Mouse (Mus musculus) stomach, postnatal 0 days (tissue): Measurements from ENCODE around the gene Abcc4. TPM values are rescaled to one million over a fixed set of nuclear protein-coding genes. Genes with fewer than 3 reads are reported as not detected.

Experiments
- ATAC-seq: fragments of 200-750 bp; cut with Nextera tagmentation; 2 replicates; pipeline ENCODE4 v1.8.0; 2017; ENCODE audit not compliant: low FRiP score, low TSS enrichment
- DNase-seq: peaks from one replicate; pipeline ENCODE4 v3.0.0-alpha.2; 2016; ENCODE audit warnings: low spot score
- H3K27ac ChIP-seq: fragments of 300-500 bp; sonication (generic); replicated peaks from 2 replicates; pipeline ENCODE4 v1.5.1; 2014; ENCODE audit warnings: mild to moderate bottlenecking, control low read depth
- H3K27me3 ChIP-seq: fragments of 300-500 bp; sonication (generic); 2 replicates; pipeline ENCODE4 v1.6.1; 2014; ENCODE audit warnings: low read length; ENCODE audit not compliant: control insufficient read depth, insufficient read depth
- H3K36me3 ChIP-seq: fragments of 300-500 bp; sonication (generic); 2 replicates; pipeline ENCODE4 v1.6.1; 2014; ENCODE audit warnings: low read length, mixed read lengths; ENCODE audit not compliant: control insufficient read depth, insufficient read depth
- H3K4me1 ChIP-seq: fragments of 300-500 bp; sonication (generic); replicated peaks from 2 replicates; pipeline ENCODE4 v1.6.1; 2014; ENCODE audit warnings: antibody characterized with exemption; ENCODE audit not compliant: control insufficient read depth, insufficient read depth
- H3K4me2 ChIP-seq: fragments of 300-500 bp; sonication (generic); replicated peaks from 2 replicates; pipeline ENCODE4 v1.6.1; 2014; ENCODE audit warnings: low read depth, mild to moderate bottlenecking, control low read depth, moderate library complexity
- H3K4me3 ChIP-seq: fragments of 300-500 bp; sonication (generic); 2 replicates; pipeline ENCODE4 v1.5.1; 2014; ENCODE audit warnings: low read depth, low read length, control low read depth
- H3K9ac ChIP-seq: fragments of 300-500 bp; sonication (generic); 2 replicates; pipeline ENCODE4 v1.6.1; 2014; ENCODE audit warnings: mild to moderate bottlenecking, low read length, control low read depth, mixed read lengths
- H3K9me3 ChIP-seq: fragments of 300-500 bp; sonication (generic); 2 replicates; pipeline ENCODE4 v1.6.1; 2016; ENCODE audit warnings: low read length; ENCODE audit not compliant: control insufficient read depth
- CTCF ChIP-seq: IDR thresholded peaks from 2 replicates; pipeline ENCODE4 v1.5.1; 2016; ENCODE audit warnings: antibody characterized with exemption, low read depth, mild to moderate bottlenecking, moderate library complexity
- EP300 ChIP-seq: optimal IDR thresholded peaks from 2 replicates; pipeline ENCODE3; 2016; ENCODE audit warnings: antibody characterized with exemption
- WGBS: fragments of 180-500 bp; shearing (Covaris S2); extraction: QIAGEN DNeasy Blood & Tissue Kit; methylation state at CpG from one replicate; pipeline ENCODE4 v1.1.7; 2014; 5-methylcytosine and 5-hydroxymethylcytosine counted together
- polyA plus RNA-seq: library from polyadenylated mRNA; unstranded; fragments of >200 nt; fragmentation: Nextera tagmentation; extraction: Ambion mirVana; gene quantifications from 2 replicates; pipeline ENCODE4 v1.2.1, GENCODE M21; 2015

The Abcc4 gene
- polyA plus RNA-seq, 1 experiment from 2014 or later: 1.9 TPM

GRCm38 (mm10) chr14:118608317-118608716 is 97.7 kb downstream of the Abcc4 start:
- H3K4me1 ChIP-seq: no peaks in the 10 kb centered on the region
- WGBS: 87% methylated on average over 7 of the region's 7 CpGs
- no peaks in the 10 kb centered on the region for H3K27me3 ChIP-seq
- H3K36me3 ChIP-seq: no peaks in the 10 kb centered on the region
- ATAC-seq (no peak), DNase-seq (no peak)
- no peak overlapping the region for H3K4me2 ChIP-seq
- H3K9ac ChIP-seq: no peak overlapping the region
- H3K4me3 ChIP-seq: no peak overlapping the region
- H3K27ac ChIP-seq: no peak overlapping the region
- TF ChIP-seq EP300 (no peak), CTCF (no peak)
- H3K9me3 ChIP-seq: no peaks in the 10 kb centered on the region

DNA sequence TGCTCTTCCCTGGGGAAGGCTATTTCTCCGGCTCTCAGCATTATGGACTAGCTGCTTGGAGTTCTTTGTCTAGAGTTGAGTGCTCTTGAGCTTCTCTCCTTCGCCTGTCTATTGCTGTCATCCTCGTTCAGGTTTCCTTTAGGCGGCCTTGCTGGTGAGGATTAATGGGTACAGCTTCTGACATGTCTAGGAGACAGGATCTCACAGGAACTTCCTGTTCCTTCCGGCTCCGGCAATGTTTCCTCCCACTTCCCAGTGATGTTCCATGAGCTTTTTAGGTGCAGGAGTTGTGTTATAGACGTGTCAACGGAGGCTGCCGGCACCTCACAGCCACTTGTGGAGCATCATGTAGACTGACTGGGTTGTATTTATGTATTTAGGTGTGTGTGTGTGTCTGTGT is 99.5 kb downstream of the Abcc4 start:
- Histone ChIP-seq H3K9me3 (no peaks in the 10 kb centered on the region), H3K27me3 (no peaks in the 10 kb centered on the region), H3K4me1 (no peaks in the 10 kb centered on the region), H3K36me3 (no peaks in the 10 kb centered on the region), H3K27ac (no peak overlapping the region), H3K4me3 (no peak overlapping the region), H3K4me2 (no peak overlapping the region), H3K9ac (no peak overlapping the region)
- ATAC-seq (no peak), DNase-seq (no peak)
- no peak for TF ChIP-seq EP300
- no peak for TF ChIP-seq CTCF
- WGBS: 82% methylated on average over 9 of the region's 9 CpGs

DNA sequence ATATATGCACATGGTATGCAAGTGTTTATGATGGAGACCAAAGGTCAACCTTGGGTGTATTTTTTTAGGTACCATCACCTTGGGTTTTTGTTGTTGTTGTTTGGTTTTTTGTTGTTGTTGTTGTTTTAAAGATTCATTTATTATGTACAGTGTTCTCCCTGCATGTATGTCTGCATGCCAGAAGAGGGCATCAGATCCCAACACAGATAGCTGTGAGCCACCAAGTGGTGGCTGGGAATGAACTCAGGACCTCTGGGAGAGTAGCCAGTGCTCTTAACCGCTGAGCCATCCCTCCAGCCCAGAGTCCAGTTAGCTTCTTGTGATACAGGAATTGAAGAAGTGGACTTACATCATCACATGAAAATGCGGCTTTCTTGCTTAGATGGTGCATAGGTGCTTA is 101.1 kb downstream of the Abcc4 start:
- H3K4me3 ChIP-seq: no peak overlapping the region
- no peak overlapping the region for H3K9ac ChIP-seq
- H3K27ac ChIP-seq: no peak overlapping the region
- H3K4me1 ChIP-seq: no peaks in the 10 kb centered on the region
- ATAC-seq: no peak
- WGBS: 95% methylated on average over 2 of the region's 2 CpGs
- TF ChIP-seq CTCF: peak; percentile 44
- TF ChIP-seq EP300: no peak
- H3K4me2 ChIP-seq: no peak overlapping the region
- H3K36me3 ChIP-seq: no peaks in the 10 kb centered on the region
- no peaks in the 10 kb centered on the region for H3K9me3 ChIP-seq
- no peaks in the 10 kb centered on the region for H3K27me3 ChIP-seq
- no peak for DNase-seq

DNA sequence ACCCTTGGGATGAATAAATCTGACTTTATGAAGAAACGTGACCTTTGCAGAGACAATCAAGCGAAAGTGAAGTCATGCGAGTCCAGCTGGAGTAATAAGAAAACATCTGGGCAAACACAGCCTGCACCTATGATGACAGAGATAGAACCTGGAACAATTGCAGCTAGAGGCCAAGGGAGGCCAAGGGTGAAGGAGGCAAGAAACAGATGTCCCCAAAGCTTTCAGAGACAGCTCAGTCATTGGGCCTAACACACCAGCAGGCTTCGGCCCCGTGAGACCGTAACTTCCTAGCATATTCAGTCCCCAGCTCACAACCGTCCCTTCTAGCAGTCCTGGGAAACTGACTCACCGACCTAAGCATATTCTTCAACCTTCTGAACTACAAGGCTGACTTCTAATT is 104.0 kb downstream of the Abcc4 start:
- TF ChIP-seq EP300 (no peak), CTCF (no peak)
- no peak overlapping the region for H3K27ac ChIP-seq
- ATAC-seq (no peak), DNase-seq (no peak)
- H3K27me3 ChIP-seq: no peaks in the 10 kb centered on the region
- no peak overlapping the region for H3K4me3 ChIP-seq
- WGBS: 78% methylated on average over 8 of the region's 8 CpGs
- H3K36me3 ChIP-seq: no peaks in the 10 kb centered on the region
- H3K4me1 ChIP-seq: no peaks in the 10 kb centered on the region
- H3K9ac ChIP-seq: no peak overlapping the region
- H3K9me3 ChIP-seq: no peaks in the 10 kb centered on the region
- H3K4me2 ChIP-seq: no peak overlapping the region

DNA sequence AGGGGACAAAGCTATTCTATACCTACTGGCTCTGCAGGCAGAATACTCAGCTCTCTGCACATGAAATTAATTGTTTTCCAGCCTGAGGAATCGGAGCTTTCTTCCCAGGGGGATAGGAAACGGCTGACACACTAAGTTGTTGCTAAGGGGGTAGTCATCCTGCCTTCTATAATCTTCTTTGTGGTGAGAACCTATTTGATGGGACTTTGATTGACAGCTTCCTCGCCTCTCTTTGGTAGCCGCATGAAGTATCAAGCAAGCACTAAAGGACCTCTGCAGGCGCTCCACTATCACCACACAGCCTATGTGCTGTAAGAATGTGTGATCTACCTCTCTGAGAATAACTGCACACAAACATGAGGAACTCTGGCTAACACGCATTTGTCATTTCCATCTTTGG is 105.3 kb downstream of the Abcc4 start:
- no peak overlapping the region for H3K9ac ChIP-seq
- H3K4me1 ChIP-seq: no peaks in the 10 kb centered on the region
- TF ChIP-seq EP300 (no peak), CTCF (no peak)
- ATAC-seq: no peak
- no peaks in the 10 kb centered on the region for H3K36me3 ChIP-seq
- no peak overlapping the region for H3K4me3 ChIP-seq
- no peaks in the 10 kb centered on the region for H3K27me3 ChIP-seq
- H3K9me3 ChIP-seq: no peaks in the 10 kb centered on the region
- DNase-seq: no peak
- WGBS: 58% methylated on average over 6 of the region's 6 CpGs
- no peak overlapping the region for H3K27ac ChIP-seq
- H3K4me2 ChIP-seq: no peak overlapping the region

- DNase-seq (no peak), ATAC-seq (no peak)
- WGBS: 92% methylated on average over 3 of the region's 3 CpGs
- no peaks in the 10 kb centered on the region for H3K4me1 ChIP-seq
- H3K9me3 ChIP-seq: no peaks in the 10 kb centered on the region
- H3K27ac ChIP-seq: no peak overlapping the region
- no peaks in the 10 kb centered on the region for H3K36me3 ChIP-seq
- TF ChIP-seq EP300 (no peak), CTCF (no peak)
- no peak overlapping the region for H3K4me3 ChIP-seq
- no peak overlapping the region for H3K4me2 ChIP-seq
- no peak overlapping the region for H3K9ac ChIP-seq
- no peaks in the 10 kb centered on the region for H3K27me3 ChIP-seq
Measured at GRCm38 (mm10) chr14:118598757-118599156, 107.3 kb downstream of the Abcc4 start.
